Mouse (Mus musculus) naive thymus-derived CD4-positive, alpha-beta T cell, adult 2 months (primary cell): ENCODE data around the gene Il23a.
"Not testable (repeated sequence)": the region's sequence is repeated elsewhere in the genome, so short reads cannot be mapped to it uniquely, and the experiment has no call there.

ENCODE experiments used
- DNase-seq: peaks from one replicate; pipeline ENCODE4 v3.0.0-alpha.2; 2011; ENCODE audit warnings: low read depth

The Il23a gene

DNA sequence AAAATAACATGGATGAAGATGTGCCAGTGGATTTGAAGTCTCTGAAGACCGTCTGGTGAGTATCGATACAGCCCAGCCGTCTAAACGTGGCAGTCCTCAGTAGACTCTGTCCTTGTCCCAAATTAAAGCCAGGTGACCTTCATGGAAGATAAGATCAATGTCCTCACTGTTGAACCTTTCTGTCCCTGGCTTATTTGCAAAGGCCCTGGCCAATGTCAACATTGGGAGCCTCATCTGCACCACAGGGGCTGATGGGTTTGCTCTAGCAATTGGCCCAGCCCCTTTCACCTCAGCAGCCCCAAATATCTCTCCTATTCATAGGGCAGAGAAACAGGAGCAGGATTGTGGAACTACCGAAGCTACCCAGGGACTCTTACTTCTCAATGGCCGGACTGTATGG, 30.2 kb downstream of the Il23a start, which contains the start of gene Apof:
Apof (plus strand) TSS at position 301 of the 400 bp plus-strand sequence.
- no peak for DNase-seq

DNA sequence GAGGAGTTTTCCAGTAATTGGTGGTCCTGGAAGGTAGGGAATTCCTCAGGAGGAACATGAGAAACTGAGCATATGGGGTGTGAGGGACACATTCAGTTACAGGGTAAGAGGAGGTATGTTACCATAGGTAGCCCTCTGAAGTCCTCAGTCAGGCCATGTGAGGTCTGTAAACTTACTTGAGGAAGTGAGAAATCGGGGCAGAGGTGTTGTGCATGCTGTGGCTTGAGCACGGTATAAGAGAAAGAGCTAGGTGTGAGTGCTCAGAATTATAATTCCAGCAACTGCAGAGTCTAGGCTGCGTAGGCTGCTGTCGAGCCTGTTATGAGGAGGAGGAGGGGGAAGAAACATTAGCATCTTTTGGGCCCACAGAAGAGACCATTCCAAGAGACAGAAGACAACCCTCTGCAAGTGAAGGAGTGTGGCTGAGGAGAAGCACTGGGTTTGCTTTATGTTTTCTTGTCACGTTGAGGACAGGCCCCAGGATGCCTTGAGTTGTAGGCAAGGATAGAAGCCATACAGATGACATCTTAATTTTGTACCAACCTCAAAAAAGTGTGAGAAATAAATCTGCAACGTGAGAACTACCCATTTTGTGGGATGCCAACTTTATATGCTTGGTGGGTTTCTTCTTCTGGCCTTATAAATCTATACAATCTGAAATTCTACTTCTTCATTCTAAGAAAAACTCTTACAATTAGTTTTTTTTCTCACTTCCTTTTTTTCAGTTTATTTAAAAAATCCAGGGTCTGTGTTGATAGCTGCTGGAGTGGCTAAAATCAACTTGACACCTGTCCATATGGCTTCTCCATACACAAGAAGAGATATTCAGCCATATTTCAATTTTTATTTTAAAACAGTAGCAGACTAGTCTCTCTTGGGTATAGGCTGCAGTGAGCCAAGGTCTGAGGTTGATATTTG, 34.9 kb downstream of the Il23a start:
- no peak for DNase-seq

DNA sequence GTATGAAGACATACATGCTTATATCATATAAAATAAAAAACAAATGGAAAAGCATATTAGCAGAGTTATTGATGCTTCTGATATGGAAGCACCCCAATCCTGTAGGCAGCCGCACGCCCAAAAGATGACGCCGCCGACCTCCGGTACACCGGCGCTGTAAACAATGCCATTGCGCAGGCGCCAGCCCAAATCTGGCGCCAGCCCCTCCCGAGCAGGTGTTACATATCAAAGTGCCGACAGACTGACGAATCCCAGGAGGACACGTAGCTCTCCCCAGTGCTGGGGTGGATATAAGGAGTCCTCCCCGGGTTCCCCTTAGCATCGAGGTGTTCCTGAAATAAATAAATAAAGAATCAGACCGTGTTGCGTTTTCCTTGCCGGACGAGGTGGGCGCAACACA, 36.3 kb downstream of the Il23a start:
- no peak for DNase-seq

- DNase-seq = not testable (repeated sequence)
Observed at GRCm38 (mm10) chr10:128260376-128260775, 38.2 kb downstream of the Il23a start.

GRCm38 (mm10) chr10:128259946-128260345, 38.6 kb downstream of the Il23a start:
- no peak for DNase-seq

DNA sequence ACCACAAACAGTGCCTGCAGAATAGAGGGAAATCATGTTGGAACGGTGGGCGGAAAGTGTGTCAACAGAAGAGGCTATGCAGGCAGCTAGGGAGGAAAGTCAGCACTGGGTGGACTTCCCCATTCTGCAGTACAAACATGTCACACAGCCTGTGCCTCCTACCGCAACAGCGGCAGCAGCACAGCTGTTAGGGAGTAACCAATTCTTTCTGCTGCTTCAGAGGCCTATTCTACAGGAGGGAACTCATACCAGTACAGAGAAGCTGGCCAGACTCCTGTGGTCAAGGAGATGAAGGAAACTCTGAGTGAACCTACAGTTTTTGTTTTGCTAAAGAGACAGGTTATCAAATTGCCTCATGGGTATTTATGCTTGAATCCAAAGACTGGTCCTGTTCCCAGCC, 39.6 kb downstream of the Il23a start:
- DNase-seq = no peak

- DNase-seq = no peak
Observed at GRCm38 (mm10) chr10:128256328-128256727, 42.2 kb downstream of the Il23a start.

- no peak for DNase-seq
Observed at GRCm38 (mm10) chr10:128255925-128256324, 42.6 kb downstream of the Il23a start.

DNA sequence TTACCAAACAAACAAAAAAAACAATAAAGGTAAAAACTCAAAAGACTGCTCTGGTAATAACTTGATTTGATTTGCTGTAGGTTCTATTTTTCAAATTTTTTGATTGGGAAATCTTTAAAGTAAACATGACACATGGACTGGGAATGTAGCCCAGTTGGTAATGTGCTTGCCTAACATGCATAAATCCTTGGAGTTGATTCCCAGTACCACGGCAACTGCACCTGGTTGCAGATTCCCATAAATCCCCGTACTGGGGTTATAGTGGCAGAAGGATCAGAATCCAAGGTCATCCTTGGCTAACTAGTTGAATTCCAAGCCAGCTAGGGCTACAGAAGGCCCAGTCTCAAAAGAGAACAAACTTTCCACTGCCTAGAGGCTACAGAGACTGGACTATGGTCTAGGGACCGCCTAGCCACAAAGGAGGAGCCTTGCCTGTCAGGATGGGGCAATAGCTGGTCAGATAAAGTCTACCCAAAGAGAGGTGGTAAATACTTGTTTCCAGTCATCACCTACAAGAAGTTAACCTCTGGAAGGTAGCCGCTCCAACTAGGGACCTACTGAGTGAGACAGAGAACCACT, 44.8 kb downstream of the Il23a start, which contains the start of gene Apon:
Apon (plus strand) TSS at position 420 of the 579 bp plus-strand sequence.
- DNase-seq = no peak

- no peak for DNase-seq
Observed at GRCm38 (mm10) chr10:128250565-128250964, 48.0 kb downstream of the Il23a start.

GRCm38 (mm10) chr10:128247020-128247732, 51.4 kb downstream of the Il23a start:
- DNase-seq = no peak
